Mouse (Mus musculus): Measurements from ENCODE around the gene Kcnab3. TPM values are rescaled to one million over a fixed set of nuclear protein-coding genes. Genes with fewer than 3 reads are reported as not detected.

The Kcnab3 gene
- total RNA-seq, 2 experiments from 2014 or later, result 12.3 to 17.9 TPM

DNA sequence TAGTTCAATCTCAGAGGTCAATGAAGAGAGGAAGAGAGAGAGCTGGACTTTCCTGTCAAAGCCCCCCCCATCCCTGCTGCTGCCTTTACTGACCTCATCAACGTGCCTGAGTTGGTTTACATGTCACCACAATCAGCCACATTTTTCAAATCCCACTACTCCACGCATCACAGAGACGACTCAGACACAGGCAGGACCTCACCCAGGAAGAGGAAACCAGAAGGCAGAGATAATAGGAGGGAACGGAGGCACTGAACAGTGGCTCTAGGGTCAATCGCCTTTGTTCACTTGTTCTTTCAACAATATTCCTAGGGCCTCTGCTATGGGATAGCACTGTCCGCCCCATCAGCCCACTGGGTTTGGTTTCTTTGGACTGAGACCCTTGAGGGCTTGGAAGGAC is 1.6 kb downstream of the Kcnab3 start:
- intact Hi-C loops (cut with DNase I), result no loop called here
- no peak for DNase-seq (ENCODE audit: extremely low spot score in 1 of 2, low spot score in 2 of 2)

DNA sequence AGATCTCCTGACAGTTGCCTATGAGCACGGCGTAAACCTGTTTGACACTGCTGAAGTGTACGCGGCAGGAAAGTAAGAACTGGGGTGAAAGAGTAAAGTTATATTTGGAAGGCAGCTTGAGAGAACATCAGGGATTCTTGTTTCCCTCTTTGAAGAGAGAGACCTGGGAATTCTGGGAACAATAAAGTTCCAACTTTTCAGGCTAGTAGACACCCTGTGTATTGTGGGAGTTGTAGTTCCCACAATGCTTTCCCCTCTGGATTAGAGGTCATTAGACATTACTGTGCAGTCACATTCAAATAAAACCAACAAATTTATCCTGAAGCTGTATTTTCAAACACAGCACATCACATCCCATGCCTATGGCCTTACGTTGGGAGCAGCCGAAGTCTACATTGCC is 2.5 kb downstream of the Kcnab3 start:
- intact Hi-C loops (cut with DNase I), result no loop called here
- DNase-seq (ENCODE audit: extremely low spot score in 1 of 2, low spot score in 2 of 2), result no peak

DNA sequence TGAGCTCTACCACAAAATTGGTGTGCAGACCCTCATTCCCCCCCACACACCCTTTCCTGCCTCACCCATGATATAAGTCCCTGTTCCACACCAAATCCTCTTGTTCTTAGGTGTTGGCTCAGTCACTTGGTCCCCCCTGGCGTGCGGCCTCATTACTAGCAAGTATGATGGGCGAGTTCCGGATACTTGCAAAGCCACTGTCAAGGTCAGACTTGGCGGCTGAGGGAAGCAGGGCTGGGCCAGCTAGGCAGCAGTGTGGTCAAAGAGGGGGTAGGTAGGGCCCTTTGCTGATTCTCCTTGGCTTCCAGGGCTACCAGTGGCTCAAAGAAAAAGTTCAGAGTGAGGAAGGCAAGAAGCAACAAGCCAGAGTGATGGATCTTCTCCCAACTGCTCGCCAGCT is 5.1 kb downstream of the Kcnab3 start:
- intact Hi-C loops (cut with DNase I), result loop anchor here (5.0 kb wide), 1 partner anchor 36 kb away; the partner anchor contains the start of gene Chd3
- DNase-seq (ENCODE audit: extremely low spot score in 1 of 2, low spot score in 2 of 2), result no peak

DNA sequence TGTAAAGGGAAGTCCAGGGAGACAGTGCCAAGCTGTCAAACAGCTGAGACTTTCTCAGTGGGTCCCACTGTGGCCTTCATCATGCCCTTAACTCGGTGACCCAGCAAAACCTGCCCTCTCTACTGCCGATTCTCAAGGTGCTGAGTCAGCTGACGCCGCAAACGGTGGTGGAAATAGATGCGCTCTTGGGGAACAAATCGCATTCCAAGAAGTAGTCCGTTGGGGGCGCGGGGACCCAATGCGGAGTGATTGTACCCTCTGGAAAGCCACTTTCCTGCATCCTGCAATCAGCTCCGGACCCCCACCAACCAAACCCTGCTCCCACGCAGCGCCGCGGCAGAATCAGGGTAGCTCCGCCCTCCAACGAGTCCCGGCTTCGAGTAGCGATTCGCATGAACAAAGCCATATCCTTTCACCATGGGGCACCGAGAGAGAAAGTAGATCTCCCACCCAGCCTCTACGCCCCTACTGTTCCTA is 5.9 kb downstream of the Kcnab3 start:
- intact Hi-C loops (cut with DNase I), result loop anchor here (5.0 kb wide), 1 partner anchor 35 kb away; the partner anchor contains the start of gene Chd3

DNA sequence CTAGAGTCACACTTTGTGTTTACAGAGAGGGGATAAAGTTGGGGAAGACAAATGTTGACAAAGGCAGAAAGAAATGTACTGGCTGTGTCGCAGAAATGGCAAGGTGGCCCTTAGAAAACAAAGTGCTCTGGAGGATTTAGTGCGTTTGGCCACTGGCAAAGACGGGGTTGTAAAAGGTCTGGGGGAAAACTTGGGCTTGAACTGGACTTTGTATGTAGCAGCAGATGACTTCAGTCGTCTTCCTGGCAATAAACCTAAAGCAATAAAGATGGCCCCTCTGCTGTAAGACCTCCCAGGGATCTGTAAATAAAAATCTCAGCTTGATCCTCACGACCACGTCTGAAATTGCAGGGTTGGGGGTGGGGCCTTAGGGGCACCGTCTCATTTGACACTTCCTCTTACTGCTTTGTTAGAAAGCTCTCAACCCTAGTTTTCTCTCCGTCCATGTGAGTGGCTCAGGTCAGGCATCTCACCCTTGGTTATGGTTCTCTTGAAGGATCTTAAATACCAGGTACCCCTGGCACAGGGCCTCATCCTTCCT is 6.7 kb downstream of the Kcnab3 start:
- intact Hi-C loops (cut with DNase I), result loop anchor here (5.0 kb wide), 1 partner anchor 35 kb away; the partner anchor contains the start of gene Chd3
- DNase-seq (ENCODE audit: extremely low spot score in 1 of 2, low spot score in 2 of 2), result no peak

More for the DNA sequence above, 5.9 kb downstream of the Kcnab3 start:
- DNase-seq (ENCODE audit: extremely low spot score in 1 of 2, low spot score in 2 of 2), result peak; percentile 80 to 92

DNA sequence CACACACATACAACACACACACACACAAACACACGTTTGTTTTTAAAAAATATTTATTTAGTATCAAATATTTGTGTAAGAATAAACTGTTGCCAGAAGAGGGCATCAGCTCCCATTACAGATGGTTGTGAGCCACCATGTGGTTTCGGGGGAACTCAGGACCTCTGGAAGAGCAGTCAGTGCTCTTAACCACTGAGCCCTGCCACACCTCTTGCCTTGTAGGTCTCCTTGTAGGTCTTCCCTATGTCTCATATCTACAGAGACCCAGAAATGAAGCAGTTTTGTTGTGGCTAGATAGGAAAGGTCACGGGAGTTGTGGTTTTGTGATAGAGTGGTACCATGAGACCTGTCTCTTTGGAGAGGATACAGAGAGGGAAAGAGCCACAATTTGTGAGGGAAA is 7.9 kb downstream of the Kcnab3 start:
- intact Hi-C loops (cut with DNase I), result loop anchor here (5.0 kb wide), 1 partner anchor 33 kb away; the partner anchor contains the start of gene Chd3
- no peak for DNase-seq (ENCODE audit: extremely low spot score in 1 of 2, low spot score in 2 of 2)

DNA sequence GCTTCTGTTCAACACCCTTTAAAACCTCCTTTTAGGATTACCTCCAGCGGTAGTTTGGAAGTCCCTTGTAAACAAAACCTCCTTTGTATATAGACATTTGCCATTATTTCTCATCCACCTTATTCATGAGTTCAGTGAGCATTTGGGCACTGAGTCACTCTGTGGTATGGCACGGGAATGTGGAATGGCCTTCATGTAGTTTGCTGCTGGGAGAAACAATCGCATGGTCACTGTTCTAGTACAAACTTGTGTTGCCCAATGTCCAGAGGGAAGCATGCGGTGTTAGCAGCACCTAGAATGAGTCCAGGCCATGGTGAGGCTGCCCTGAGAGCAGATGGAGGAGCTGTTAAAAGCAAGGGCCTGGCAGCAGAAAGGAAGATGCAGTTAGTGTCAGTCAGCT is 8.7 kb downstream of the Kcnab3 start:
- no peak for DNase-seq (ENCODE audit: extremely low spot score in 1 of 2, low spot score in 2 of 2)
- intact Hi-C loops (cut with DNase I), result loop anchor here (5.0 kb wide), 1 partner anchor 33 kb away; the partner anchor contains the start of gene Chd3

DNA sequence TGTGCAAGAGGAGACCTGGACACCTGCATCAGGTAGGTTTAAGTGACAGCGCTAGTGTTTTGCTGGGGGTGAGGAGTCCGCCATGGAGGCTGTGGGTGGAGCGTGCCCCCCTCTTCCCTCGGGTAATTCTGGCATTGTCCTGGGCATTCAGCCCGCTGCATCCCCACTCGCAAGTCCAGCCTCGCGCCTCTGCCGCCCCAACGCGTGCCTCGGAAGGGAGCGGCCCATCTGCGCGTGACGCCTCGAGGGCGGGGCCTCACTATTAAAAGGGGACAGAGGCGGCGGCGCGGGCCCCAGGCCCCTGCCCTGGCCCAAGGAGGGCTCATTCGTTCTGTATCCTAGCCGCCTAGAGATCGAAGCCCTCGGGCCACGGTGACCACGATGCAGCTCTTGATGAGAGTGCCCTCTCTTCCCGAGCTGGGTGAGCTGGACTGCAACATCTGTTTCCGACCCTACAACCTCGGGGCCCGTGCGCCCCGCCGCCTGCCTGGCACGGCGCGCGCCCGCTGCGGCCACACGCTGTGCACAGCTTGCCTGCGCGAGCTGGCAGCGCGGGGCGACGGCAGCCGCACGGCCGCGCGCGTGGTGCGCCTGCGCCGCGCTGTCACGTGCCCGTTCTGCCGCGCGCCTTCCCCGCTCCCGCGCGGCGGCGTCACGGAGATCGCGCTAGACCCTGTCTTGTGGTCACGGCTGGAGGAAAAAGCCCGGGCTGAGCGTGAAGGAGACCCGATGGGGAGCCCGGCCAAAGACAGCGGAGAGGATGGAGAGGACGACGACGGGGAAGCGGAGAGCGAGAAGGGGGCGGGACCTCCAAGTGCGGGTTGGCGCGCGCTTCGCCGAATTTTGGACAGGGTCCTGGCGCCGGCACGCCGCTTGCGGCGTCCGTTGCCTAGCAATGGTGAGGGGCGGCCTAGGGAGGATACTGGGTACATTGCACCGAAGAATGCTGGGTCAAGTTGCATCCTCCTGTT is 14.4 kb downstream of the Kcnab3 start, which contains the start of gene Rnf227:
TSS of gene Rnf227 (plus strand) at position 301 of the 971 bp plus-strand sequence.
- peak; percentile 51 to 82 for DNase-seq (ENCODE audit: extremely low spot score in 1 of 2, low spot score in 2 of 2)
- intact Hi-C loops (cut with DNase I), result no loop called here

DNA sequence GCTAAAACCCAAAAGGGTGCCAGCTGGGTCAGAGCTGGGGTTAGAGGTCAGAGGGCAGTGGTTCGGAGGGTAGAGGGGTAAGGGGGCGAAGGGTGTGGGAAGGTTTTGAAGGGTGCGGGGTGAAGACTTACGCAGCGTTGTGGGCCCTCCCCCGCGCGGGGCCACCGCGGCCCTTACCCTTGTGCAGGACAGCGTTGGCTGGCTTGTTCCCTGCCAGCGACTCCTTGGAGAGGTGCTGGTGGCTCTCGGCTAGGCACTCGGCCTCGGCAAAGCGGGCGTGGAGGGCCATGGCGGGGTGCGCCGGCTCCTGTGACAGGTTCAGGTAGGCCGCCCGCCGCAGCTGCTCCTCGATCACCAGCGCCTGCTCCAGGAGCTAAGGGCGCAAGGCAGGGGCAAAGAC is 20.4 kb downstream of the Kcnab3 start:
- intact Hi-C loops (cut with DNase I), result no loop called here
- no peak for DNase-seq (ENCODE audit: extremely low spot score in 1 of 2, low spot score in 2 of 2)

DNA sequence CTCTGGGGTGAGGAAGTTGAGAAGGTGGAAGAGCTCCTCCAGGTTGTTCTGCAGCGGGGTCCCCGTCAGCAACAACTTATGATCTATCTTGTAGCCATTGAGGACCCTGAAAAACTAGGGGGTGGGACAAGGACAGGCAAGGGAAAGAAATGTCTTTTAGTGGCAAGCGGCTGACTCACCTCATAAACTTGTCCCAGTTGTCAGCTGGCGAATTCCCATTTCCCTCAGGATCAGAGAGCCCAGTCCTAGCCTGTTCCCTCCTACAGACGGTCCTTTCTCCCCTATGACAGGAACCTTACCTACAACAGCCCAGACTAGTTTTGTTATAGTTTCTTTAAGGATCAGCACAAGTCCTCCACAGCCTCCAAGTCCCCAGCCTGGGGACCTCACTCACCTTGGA is 30.5 kb downstream of the Kcnab3 start:
- intact Hi-C loops (cut with DNase I), result no loop called here
- no peak for DNase-seq (ENCODE audit: extremely low spot score in 1 of 2, low spot score in 2 of 2)

DNA sequence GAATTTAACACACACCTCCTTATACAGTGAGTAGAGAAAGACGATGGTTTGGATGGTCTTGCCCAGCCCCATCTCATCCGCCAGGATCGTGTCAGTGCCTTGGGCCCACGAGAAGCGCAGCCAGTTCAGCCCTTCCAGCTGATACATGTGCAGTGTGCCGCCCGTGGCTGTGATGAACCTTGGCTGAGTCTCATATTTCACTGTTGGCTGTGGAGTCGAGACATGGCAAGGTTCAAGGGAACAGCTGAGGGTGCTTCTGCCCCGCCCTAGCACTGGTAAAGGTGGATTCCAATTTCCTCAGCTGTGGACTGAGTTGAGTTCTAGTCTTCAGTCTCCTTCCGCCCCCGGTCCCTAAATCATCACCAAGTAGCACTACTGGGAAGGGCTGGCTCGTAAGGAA is 31.6 kb downstream of the Kcnab3 start:
- intact Hi-C loops (cut with DNase I), result no loop called here

DNA sequence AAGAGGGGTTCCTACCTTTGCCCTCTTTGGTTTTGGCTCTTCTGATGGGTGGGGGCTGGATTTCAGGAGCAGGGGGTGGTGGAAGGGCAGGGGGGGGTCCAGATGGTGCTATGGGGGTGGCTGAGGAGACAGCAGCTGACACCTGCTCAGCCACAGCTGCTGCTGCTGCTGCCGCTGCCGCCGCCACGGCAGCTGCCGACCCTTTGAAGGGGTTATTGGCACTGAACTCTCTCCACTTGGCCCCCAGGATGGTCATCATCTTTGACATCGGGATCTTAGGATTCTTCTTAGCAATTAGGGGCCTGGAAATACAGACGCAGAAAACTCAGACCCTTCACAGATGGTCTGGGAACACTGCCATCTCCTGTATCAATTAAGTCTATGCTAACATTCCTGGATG is 36.0 kb downstream of the Kcnab3 start:
- intact Hi-C loops (cut with DNase I), result loop anchor here (2.0 kb wide), 1 partner anchor 13 kb away; no protein-coding TSS in a partner anchor

More for the DNA sequence above, 31.6 kb downstream of the Kcnab3 start:
- DNase-seq (ENCODE audit: extremely low spot score in 1 of 2, low spot score in 2 of 2), result no peak

DNA sequence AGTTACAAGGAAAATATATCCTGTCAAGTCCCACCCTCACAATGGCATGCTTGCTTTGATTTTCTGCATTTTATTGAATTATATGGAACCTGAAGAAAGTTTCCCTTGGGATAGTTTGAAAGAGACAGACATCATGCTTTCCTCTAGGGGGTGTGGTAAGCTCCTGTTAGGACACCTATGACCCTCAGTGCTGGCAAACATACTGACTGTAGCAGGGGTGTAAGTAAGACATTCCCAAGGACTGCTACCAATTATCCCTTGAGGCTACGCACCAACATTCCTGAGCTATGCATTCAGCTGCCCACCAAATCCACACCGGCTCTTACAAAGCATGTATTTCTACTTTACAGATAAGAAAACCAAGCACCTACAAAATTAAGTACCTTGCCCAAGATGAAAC is 36.4 kb downstream of the Kcnab3 start:
- intact Hi-C loops (cut with DNase I), result loop anchor here (2.0 kb wide), 1 partner anchor 14 kb away; no protein-coding TSS in a partner anchor
- no peak for DNase-seq (ENCODE audit: extremely low spot score in 1 of 2, low spot score in 2 of 2)

More for the DNA sequence above, 36.0 kb downstream of the Kcnab3 start:
- DNase-seq (ENCODE audit: extremely low spot score in 1 of 2, low spot score in 2 of 2), result no peak

DNA sequence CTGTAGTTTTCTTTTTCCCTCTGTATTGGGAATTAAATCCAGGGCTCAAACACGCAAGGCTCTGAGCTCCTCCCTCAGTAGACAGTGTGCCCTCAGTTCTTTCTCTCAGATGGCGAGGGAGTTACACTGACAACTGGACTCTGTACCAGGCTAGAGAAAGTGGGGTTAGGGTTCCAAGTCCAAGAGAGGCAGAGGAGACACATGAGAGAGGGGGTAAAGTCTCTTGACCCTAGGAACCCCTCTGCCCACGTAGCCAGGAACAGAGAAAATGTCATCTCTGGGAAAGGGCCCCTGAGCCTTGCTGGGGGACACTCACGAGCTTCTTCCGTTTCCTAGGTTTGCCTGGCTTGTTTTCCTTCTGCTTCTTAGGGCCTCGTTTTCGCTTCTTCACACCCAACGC is 38.3 kb downstream of the Kcnab3 start:
- DNase-seq (ENCODE audit: extremely low spot score in 1 of 2, low spot score in 2 of 2), result no peak
- intact Hi-C loops (cut with DNase I), result no loop called here

DNA sequence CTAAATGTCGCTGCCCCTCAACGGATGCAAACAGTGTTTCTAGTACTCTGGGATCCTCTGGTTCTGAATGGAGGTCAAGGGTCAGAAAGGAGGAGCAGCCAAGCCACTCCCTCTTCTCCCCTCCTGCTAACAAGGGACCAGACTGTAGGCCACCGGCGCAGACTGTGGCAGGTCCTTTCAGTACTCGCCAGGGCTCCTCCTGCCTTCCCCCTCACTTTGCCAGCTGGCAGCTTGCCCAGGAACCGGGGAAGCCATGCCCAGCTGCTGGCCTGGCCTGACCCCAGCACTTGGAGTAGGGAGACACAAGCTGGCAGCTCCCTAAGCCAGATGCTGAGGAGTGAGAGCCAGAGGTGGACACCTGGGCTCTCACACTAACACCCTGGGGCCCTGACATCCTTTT is 38.9 kb downstream of the Kcnab3 start:
- DNase-seq (ENCODE audit: extremely low spot score in 1 of 2, low spot score in 2 of 2), result peak; percentile 92 to 98
- intact Hi-C loops (cut with DNase I), result loop anchor here (5.0 kb wide), 1 partner anchor 33 kb away; no protein-coding TSS in a partner anchor

DNA sequence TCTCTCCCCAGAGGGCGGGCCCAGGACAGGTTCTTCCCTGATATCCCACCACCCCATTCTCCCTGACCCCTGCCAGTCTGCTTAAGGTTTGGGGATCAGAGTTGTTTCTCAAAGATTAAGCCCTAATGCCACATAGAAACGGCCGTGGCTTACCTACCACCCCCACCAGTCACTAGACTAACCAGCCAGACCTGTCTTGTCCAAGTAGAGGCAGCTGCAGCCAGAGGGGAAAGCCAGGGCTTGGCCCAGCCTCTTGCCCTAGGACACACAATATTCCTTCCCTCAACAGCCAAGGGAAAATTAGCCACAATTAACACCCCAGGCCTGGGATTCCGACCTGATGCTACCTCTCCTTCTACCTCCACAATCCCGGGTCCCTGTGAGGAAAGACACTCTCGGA is 39.7 kb downstream of the Kcnab3 start:
- DNase-seq (ENCODE audit: extremely low spot score in 1 of 2, low spot score in 2 of 2), result no peak
- intact Hi-C loops (cut with DNase I), result loop anchor here (5.0 kb wide), 1 partner anchor 33 kb away; no protein-coding TSS in a partner anchor

DNA sequence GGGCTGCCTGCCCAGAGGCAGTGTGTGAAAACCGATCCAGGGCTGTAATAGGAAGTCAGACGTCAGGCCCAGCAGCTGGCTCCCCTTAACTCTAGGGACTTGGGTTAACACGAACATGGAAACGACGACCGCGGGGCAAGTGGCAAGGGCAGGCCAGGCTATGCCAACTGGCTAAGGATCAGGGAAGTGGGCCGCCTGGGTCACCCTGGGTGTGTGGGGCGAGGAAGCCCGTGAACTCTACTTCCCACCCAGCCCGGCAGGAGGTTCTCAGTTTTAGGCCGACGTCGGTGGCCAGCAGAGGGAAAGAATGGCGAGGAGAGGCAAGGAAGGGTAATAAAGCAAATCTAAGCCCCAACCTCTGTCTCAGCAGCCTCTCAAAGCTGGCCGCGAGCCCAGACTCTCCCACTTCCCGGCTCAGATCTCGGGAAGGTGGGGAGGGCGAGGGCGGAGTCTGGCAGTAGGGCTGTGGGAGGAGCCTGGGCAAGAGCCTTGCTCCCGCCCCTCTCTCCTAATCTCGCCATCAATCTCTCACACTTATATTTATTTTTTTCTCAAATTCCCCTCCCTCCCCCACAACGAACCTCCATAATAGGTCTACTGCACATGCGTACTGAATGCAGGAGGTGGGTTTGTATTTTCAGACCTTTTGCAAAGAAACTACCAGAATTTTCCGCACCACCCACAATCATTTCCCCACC is 40.2 kb downstream of the Kcnab3 start:
- intact Hi-C loops (cut with DNase I), result loop anchor here (5.0 kb wide), 1 partner anchor 34 kb away; no protein-coding TSS in a partner anchor
- peak; percentile 95 to 99 for DNase-seq (ENCODE audit: extremely low spot score in 1 of 2, low spot score in 2 of 2)

DNA sequence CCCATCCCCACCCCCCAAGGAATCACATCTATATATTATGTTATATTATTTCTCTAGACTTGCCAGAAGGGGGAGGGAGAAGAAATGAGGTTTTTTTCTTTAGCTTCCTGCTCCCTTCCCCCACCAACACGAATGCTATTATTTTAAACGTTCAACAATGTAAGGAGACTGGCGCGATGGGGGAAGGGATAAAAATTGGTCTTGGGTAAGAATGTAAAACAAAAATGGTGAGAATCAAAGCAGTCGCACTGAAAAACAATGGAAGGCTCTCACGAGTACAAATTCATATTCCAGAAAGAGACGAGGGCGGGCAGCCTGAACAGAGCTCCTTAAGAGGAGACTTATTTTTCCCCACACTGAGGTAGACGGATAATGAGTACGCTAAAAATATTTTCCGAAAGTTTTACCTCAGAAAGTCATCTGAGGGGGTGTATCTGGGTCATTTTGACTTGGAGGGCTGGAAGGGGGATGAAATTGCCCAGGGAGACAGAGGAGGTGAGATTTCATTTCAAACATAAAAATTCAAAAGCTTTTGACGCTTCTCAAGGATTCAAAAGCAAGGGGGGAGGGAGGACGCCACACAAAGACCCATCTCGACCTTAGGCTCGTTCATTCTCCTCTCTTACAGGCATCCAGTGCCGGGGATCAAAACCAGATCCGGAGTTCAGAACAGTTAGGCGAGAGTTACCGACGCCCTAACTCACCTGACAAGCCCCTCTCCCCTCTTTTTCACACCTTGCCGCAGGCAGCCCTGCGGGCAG is 41.0 kb downstream of the Kcnab3 start:
- DNase-seq (ENCODE audit: extremely low spot score in 1 of 2, low spot score in 2 of 2), result no peak
- intact Hi-C loops (cut with DNase I), result loop anchor here (5.0 kb wide), 1 partner anchor 35 kb away; no protein-coding TSS in a partner anchor
